Mouse (Mus musculus) brain, embryonic 18.5 days (tissue): ENCODE results near the gene B4galt5.

Source experiments
- DNase-seq: peaks from one replicate; pipeline ENCODE4 v3.0.0-alpha.2; 2012; ENCODE audit warnings: low read depth, low spot score

B4galt5 gene

GRCm38 (mm10) chr2:167332336-167332987 is 16.5 kb downstream of the B4galt5 start:
- no peak for DNase-seq

DNA sequence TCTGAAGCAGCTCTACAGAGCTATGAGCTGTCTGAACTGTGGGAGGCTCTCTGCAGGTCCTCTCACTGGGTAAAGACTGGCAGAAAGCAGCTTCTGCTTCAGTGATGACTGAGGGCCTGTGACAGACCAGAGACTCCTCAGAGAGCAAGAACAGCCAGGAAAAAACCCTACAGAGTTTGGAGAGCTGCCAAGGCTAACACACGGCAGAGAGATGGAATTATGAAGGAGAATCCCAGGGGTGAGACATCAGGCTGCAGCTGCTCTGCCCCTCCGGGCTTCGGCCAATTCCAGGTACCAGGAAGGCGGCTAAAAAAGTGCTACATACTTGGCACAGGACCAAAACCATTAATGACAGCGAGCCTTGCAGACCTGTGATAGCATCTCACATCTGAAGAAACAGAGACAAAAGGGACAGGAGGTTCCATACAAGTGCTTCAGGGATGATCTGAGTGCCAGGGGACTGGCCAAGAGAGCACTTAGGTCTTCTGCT is 17.5 kb downstream of the B4galt5 start:
- DNase-seq, result no peak

DNA sequence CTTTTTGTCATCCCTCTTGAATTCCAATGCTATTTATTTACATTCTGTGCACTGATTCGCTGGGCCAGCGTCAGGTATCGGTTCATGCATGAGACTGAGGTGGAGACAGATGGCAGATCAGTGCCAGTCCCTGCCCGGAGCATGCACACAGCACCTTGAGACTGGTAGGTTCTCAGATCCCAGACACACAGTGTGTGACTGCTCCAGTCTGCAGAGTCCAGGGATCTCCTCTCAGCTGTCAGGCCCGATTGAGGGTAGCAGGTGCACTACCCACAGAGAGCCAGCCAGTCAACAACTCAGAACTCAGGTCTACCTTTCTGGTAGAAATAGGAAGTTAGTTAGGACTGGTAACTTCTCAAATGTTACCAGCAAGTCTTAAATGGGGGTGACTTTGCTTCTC is 18.4 kb downstream of the B4galt5 start:
- DNase-seq, result no peak

- no peak for DNase-seq
Observed at GRCm38 (mm10) chr2:167329478-167330262, 19.3 kb downstream of the B4galt5 start.

- no peak for DNase-seq
Observed at GRCm38 (mm10) chr2:167328340-167328739, 20.6 kb downstream of the B4galt5 start.

- DNase-seq, result no peak
Observed at GRCm38 (mm10) chr2:167326582-167326981, 22.4 kb downstream of the B4galt5 start.

DNA sequence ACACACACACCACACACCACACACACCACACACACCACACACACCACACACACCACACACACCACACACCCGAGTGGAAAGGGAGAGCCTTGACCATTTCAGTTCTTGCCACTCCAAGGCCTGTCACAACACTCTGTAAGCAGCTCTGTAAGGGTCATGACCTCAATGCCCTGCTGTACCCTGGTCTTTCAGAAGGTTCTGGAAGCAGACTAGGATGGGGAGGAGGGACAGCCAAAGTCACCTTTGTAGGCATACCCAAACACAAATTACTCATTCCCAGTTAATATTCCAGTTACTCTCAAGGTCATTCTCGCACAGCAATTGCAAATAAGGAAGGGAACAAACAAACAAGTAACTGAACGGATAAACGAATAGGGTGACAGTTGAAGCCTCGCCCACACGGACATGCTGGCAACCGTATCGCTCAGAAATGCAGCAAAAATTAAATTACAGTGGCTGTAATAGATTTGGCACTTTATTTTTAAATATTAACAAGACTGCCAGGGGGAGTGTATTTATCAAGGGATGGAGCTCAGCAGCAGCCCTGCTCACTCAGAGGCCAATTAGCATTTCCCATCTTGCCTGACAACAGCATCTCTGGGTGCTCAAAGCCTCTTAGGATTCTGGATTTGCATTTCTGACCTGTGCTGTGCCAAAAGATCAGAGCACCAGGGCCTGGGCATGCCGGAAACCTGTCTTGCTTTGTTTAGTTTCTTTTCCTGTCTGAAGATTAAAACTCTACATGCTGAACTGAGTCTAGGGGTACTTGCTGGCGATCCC is 24.6 kb downstream of the B4galt5 start:
- DNase-seq, result no peak

GRCm38 (mm10) chr2:167323116-167323515 is 25.9 kb downstream of the B4galt5 start:
- no peak for DNase-seq

- no peak for DNase-seq
Observed at GRCm38 (mm10) chr2:167321372-167321771, 27.6 kb downstream of the B4galt5 start.

DNA sequence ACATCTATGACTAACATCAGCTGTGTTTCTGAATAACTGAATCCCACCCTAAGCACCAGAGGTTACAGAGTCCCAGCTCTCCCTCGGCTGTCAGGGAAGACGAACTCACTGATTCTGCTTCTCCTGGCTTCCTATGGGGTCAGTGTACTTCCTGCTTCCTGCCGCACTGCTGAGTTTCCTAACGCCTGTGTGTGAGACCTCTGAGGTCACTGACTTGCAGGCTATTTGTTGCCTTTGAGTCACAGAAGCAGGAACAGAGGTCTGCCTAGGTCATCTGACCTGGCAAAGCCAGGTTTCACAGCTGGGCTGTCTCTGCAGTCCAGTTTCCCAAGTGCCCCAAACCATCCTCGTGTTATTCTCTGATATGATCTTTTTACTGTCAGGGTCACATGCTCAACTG is 30.0 kb downstream of the B4galt5 start:
- DNase-seq, result no peak

DNA sequence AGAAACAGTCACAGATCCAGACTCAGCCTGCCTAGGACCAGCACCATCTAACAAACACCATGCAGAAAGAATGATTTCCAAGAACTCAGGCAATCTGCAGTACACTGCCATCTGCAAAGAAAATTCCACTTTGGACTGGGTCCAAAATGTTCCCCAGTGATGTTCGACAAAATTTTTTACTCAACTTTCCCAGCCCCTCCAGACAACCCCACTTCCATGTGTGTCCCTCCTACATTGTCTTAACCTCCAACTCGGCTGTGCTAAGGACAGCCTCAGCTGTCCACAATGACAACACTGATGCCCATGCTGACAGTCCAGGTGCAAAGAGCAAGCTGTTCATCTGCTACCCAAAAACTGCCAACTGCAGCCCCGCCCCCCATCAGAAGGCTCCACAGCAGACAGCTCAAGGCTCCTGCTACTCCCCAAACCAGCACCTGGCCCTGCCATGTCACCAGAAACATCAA is 32.2 kb downstream of the B4galt5 start:
- DNase-seq, result no peak

GRCm38 (mm10) chr2:167314491-167314890 is 34.5 kb downstream of the B4galt5 start:
- no peak for DNase-seq

DNA sequence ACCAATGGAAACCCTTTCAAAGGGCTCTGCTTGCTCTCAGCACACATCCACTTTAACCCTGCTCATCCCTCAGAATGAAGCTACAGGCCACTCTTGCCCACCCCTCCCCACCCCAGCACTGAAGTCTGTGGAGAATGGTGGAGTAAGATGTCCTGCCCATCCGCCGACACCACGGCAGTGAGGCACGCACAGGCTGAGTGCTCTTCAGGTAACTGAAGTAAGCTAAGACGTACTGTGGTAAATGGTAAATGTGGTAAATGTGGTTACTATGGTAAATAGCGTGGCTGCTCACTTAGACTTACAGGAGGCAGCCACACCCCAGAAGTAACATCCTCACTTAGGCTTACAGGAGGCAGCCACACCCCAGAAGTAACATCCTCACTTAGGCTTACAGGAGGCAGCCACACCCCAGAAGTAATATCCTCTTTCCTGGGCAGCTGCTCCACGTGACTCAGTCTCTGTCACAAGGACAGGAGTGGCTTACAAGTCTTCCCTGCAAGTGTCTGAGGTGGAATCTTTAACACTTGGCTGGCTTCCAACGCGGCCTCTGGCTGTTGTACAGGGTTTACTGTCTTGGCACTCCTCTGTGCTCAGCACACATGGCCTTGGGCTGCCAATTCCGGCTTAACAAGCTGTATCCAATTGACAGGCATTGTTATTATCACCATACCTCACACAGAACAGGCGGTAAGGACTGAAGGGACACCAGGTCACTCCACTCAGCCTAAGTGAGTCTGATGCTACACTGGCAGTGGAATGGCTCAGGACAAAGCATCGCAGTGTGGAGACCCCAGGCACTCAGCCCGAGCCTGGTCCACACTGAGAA is 35.3 kb downstream of the B4galt5 start:
- DNase-seq, result no peak

- DNase-seq, result no peak
Observed at GRCm38 (mm10) chr2:167310121-167310520, 38.9 kb downstream of the B4galt5 start.

- no peak for DNase-seq
Observed at GRCm38 (mm10) chr2:167309286-167309685, 39.7 kb downstream of the B4galt5 start.

DNA sequence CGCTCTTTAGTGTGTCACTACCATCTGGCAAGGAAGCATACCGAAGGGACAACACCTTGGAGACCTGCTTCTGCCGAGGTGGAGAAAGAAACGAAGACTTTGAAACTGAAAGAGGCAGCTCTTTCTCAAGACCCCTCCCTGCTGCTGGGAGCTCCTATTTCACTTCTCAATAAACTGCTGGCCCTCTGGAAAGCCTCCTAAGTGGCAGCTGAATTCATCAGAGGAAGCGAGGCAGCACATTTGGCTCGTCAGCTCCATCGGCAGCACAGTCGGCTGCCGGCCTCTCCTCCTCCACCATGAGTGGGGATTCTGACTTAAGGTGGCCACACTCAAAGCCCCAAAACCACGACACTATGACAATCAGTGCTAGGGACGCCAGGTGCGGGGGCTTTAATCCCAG is 41.3 kb downstream of the B4galt5 start:
- no peak for DNase-seq

DNA sequence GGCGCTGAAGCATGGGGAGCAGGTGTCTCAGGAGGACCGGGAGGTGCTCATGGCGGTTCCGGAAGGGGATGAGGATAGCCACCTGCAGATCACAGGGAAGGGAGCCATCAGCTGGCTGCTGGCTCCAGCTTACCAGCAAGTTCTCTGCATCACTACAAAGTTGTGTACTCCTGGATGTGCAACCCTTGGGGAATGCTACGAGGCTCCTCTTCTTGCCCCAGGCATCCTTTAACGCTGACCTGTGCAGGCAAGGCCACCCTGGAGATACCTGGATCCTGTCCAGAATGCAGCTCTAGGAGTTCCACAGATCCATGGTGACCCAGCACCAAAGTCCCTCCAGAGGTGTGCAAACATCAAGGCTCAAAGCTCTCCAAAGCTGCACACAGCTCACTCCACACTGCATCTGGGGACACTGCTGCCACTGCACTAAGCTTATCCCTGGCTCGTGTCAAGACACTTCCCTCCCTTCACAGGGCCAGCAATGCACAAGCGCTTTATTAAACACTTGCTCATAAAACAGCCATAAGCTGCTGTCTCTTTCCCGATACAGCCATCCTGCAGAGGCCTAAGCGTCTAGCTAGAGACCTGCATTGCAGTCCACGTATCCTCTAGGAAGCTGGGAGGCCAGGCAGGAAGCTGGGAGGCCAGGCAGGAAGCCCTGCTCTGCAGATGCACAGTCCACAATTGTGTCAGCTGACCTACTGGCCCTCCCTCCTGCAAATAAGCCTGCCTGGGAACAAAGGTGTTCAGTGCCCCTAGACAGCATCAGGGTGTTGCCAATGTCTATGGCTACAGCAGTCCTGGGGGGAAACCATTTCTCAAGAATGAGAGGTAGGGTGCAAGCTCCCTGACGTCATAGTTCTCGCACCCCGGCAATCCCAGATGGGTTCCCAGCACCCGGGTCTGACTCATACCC is 42.1 kb downstream of the B4galt5 start:
- DNase-seq, result no peak

DNA sequence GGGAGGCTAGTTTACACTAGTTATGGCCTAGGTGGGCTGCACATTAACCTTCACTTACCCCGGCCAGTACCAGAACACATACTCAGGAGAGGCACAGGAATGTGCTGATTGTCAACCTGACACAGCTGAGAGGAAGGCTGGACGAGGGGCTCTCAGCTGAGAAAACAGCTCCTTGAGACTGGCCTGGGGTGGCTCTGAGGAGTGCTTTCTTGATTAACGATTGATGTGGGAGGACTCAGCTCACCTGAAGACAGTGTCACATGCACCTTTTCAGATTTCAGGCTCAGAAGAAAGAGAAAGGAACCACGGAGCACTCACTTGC is 42.7 kb downstream of the B4galt5 start:
- no peak for DNase-seq

- no peak for DNase-seq
Observed at GRCm38 (mm10) chr2:167305382-167306272, 43.4 kb downstream of the B4galt5 start.
